ENCODE assay signal across 12 mouse cellular contexts in the genomic region with DNA sequence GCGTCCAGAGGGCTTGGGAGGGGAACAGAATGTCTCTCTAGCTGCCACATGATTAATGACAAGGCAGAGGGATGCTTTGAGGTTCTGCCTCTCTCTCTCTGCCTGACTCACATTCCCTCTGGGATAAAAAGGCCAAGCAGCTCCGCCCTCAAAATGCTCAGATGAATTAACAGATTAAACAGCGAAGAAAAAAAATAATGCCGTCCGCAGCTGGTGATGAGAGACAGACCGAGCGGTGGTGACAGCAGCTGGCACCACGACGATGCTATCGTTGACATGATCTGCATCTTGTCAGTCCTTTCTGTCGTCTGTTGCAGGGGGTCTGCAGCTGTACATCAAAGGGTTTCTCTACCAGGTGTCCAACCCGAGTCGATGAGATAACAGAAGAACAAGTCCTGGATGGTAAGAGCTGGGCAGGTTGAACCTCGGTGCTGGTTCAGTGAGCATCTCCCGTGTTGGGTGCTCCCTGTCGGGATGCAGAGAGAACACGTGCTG.
DNase-seq lines count a peak whose midpoint lies in the region; ATAC-seq and TF ChIP-seq lines count a peak whose summit lies in the region.
"Had no signal": no experiment of that assay in that cellular context is flagged by ENCODE, and none has a peak within 500 bp of the region (broad histone marks: within the 10 kb centered on the region; RNA-seq: fewer than 3 reads in every experiment).

No protein-coding gene starts in this region.

- H3K9ac ChIP-seq in forebrain, embryonic 11.5 days (ENCODE audit: low read length), result no peak overlapping the region
- no peak overlapping the region for H3K9ac ChIP-seq in hindbrain, postnatal 0 days (replicated peaks; ENCODE audit: low read length)
- H3K9ac ChIP-seq: heart, embryonic 15.5 days; stomach, embryonic 15.5 days had no signal

- no peaks in the 10 kb centered on the region for H3K36me3 ChIP-seq in forebrain, embryonic 11.5 days (ENCODE audit: control insufficient read depth, insufficient read depth, low read length)
- no peaks in the 10 kb centered on the region for H3K36me3 ChIP-seq in forebrain, embryonic 10.5 days (replicated peaks)
- H3K36me3 ChIP-seq in thymus, adult 2 months (ENCODE audit: control insufficient read depth, insufficient read depth, low read length), result no peaks in the 10 kb centered on the region
- H3K36me3 ChIP-seq in hindbrain, postnatal 0 days (ENCODE audit: insufficient read depth, low read length), result no peaks in the 10 kb centered on the region
- H3K36me3 ChIP-seq: heart, embryonic 15.5 days; stomach, embryonic 15.5 days had no signal

- no peaks in the 10 kb centered on the region for H3K9me3 ChIP-seq in forebrain, embryonic 11.5 days (ENCODE audit: control insufficient read depth, low read length)
- no peaks in the 10 kb centered on the region for H3K9me3 ChIP-seq in forebrain, embryonic 10.5 days
- H3K9me3 ChIP-seq in hindbrain, postnatal 0 days (ENCODE audit: low read length), result no peaks in the 10 kb centered on the region
- H3K9me3 ChIP-seq: heart, embryonic 15.5 days; stomach, embryonic 15.5 days had no signal

- ATAC-seq in forebrain, embryonic 11.5 days (replicated peaks; ENCODE audit: low FRiP score), result peak; percentile 49; the same call in 1 of the 2 replicates
- ATAC-seq in hindbrain, postnatal 0 days, result peak; percentile 57
- no peak for ATAC-seq in inflammation-experienced regulatory T-cells, adult 6 months

- WGBS in forebrain, embryonic 11.5 days, result 73% methylated on average over 17 of the region's 17 CpGs
- WGBS in forebrain, embryonic 10.5 days, result 79% methylated on average over 17 of the region's 17 CpGs
- WGBS in thymus, adult 2 months, result 45% methylated on average over 17 of the region's 17 CpGs
- WGBS in hindbrain, postnatal 0 days, result 28% methylated on average over 17 of the region's 17 CpGs

- no peak overlapping the region for H3K4me2 ChIP-seq in forebrain, embryonic 11.5 days (ENCODE audit: low read depth, low read length, severe bottlenecking)
- peak overlapping the region; percentile 33; the same call in 1 of the 2 replicates for H3K4me2 ChIP-seq in hindbrain, postnatal 0 days (ENCODE audit: low read depth, low read length)
- H3K4me2 ChIP-seq: heart, embryonic 15.5 days; stomach, embryonic 15.5 days had no signal

- DNase-seq in forebrain, embryonic 11.5 days (ENCODE audit: low spot score), result no peak
- DNase-seq in forebrain, embryonic 10.5 days (ENCODE audit: extremely low spot score, low spot score), result no peak
- DNase-seq in thymus, postnatal 14 days, result peak; percentile 9
- DNase-seq in thymus, adult 2 months, result no peak
- DNase-seq in hindbrain, postnatal 0 days (ENCODE audit: low spot score), result peak; percentile 60
- DNase-seq in spleen, postnatal 36 days (ENCODE audit: low spot score in 2 of 2), result no peak
- no peak for DNase-seq in right cerebral cortex, postnatal 10 days (ENCODE audit: low spot score in 2 of 2)
- DNase-seq: cerebellum, postnatal 25 days; lung, adult 2 months had no signal

- TF ChIP-seq POLR2A in thymus, adult 2 months (IDR thresholded peaks at IDR 0.05; ENCODE audit: control insufficient read depth, extremely low read depth, insufficient read depth, low read length, poor library complexity), result no peak

- no peak for TF ChIP-seq CTCF in thymus, adult 2 months (IDR thresholded peaks at IDR 0.05; ENCODE audit: borderline replicate concordance, control insufficient read depth, extremely low read depth, insufficient read depth, low read length, poor library complexity)
- TF ChIP-seq CTCF in hindbrain, postnatal 0 days (IDR thresholded peaks at IDR 0.05; ENCODE audit: low read depth), result no peak

- no peak overlapping the region for H3K27ac ChIP-seq in forebrain, embryonic 11.5 days (ENCODE audit: low read depth, low read length)
- no peak overlapping the region for H3K27ac ChIP-seq in forebrain, embryonic 10.5 days
- no peak overlapping the region for H3K27ac ChIP-seq in thymus, adult 2 months (ENCODE audit: control insufficient read depth, insufficient read depth, low read length)
- H3K27ac ChIP-seq in hindbrain, postnatal 0 days, result no peak overlapping the region
- H3K27ac ChIP-seq: stomach, embryonic 15.5 days had no signal

- H3K4me1 ChIP-seq in forebrain, embryonic 11.5 days (replicated peaks; ENCODE audit: control insufficient read depth, insufficient read depth, low read length), result no peaks in the 10 kb centered on the region
- peaks cover 10% of the 10 kb centered on the region; the same call in 1 of the 2 replicates for H3K4me1 ChIP-seq in forebrain, embryonic 10.5 days
- H3K4me1 ChIP-seq in thymus, adult 2 months (replicated peaks; ENCODE audit: control insufficient read depth, insufficient read depth, low read length), result no peaks in the 10 kb centered on the region
- no peaks in the 10 kb centered on the region; the same call in 1 of the 2 replicates for H3K4me1 ChIP-seq in hindbrain, postnatal 0 days (ENCODE audit: insufficient read depth, low read length)
- H3K4me1 ChIP-seq: stomach, embryonic 15.5 days had no signal

- H3K4me3 ChIP-seq in forebrain, embryonic 11.5 days (ENCODE audit: low read depth, low read length), result no peak overlapping the region
- no peak overlapping the region for H3K4me3 ChIP-seq in forebrain, embryonic 10.5 days
- no peak overlapping the region for H3K4me3 ChIP-seq in thymus, adult 2 months (ENCODE audit: control insufficient read depth, insufficient read depth, low read length)
- no peak overlapping the region for H3K4me3 ChIP-seq in hindbrain, postnatal 0 days (ENCODE audit: low read length)
- H3K4me3 ChIP-seq: heart, embryonic 15.5 days; stomach, embryonic 15.5 days had no signal

- H3K27me3 ChIP-seq in forebrain, embryonic 11.5 days (ENCODE audit: control insufficient read depth, insufficient read depth, low read length), result no peaks in the 10 kb centered on the region
- no peaks in the 10 kb centered on the region for H3K27me3 ChIP-seq in forebrain, embryonic 10.5 days (ENCODE audit: poor library complexity, severe bottlenecking)
- no peaks in the 10 kb centered on the region for H3K27me3 ChIP-seq in thymus, adult 2 months (ENCODE audit: control insufficient read depth, insufficient read depth, low read length)
- no peaks in the 10 kb centered on the region for H3K27me3 ChIP-seq in hindbrain, postnatal 0 days (ENCODE audit: insufficient read depth, low read length)
- H3K27me3 ChIP-seq: stomach, embryonic 15.5 days had no signal

Comparison
In these comparisons a context has a peak if more than half of its experiments do, and no peak if none do; other contexts are left out.
1. DNase-seq: peak in thymus, postnatal 14 days (single experiment) and hindbrain, postnatal 0 days (single experiment); none in forebrain, embryonic 11.5 days (single experiment), forebrain, embryonic 10.5 days (single experiment), thymus, adult 2 months (single experiment), spleen, postnatal 36 days (0 of 2) and right cerebral cortex, postnatal 10 days (0 of 2).